Comparison of ENCODE assay signal across 8 mouse cellular contexts in the genomic region with DNA sequence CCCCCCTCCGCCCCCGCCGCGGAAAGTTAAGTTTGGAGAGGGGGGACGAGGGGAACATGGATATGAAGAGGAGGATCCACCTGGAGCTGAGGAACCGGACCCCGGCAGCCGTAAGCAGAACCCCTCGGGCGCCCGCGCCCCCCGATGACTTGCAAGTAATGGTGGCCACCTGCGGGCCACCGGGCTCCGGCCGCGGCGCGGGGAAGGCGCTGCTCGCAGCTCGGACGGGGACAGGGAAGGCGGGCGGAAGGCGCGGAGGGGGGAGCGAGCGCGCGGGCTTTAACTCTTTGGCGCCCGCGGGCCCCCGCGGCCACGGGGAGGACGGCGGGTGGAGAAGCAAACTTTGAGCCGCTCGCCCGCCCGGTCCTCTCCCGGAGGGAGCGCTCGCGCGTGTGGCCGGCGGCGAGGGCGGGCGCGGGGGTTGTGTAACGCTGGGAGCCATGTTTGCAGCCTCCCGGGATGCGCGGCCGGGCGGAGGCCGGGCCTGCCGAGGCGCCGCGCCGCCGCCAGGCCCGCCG. TPM values are rescaled to one million over a fixed set of nuclear protein-coding genes. Genes with fewer than 3 reads are reported as not detected.
DNase-seq lines count a peak whose midpoint lies in the region; ATAC-seq lines count a peak whose summit lies in the region.

No protein-coding gene starts in this region.

- DNase-seq in adipocyte (ENCODE audit: low spot score) = peak; percentile 53
- peak; percentile 36 to 72 for DNase-seq in cerebellum, postnatal 4 days (ENCODE audit: low spot score in 2 of 2)
- peak; percentile 77 for DNase-seq in gastrocnemius, postnatal 25 days
- DNase-seq in limb, embryonic 10.5 days (ENCODE audit: low spot score) = peak; percentile 78
- DNase-seq in spleen, adult 12 weeks (ENCODE audit: low spot score) = peak; percentile 73

- H3K4me2 ChIP-seq in intestine, embryonic 16.5 days (ENCODE audit: low read depth, low read length) = 0 out of 2 replicates have a peak overlapping the region, but pooled peaks have one; percentile 76
- peak overlapping the region; percentile 85 for H3K4me2 ChIP-seq in midbrain, embryonic 13.5 days (replicated peaks)

- H3K4me1 ChIP-seq in intestine, embryonic 16.5 days (ENCODE audit: control insufficient read depth, insufficient read depth, low read length) = peaks cover 34% of the 10 kb centered on the region
- H3K4me1 ChIP-seq in limb, embryonic 10.5 days = peaks cover 41% of the 10 kb centered on the region
- H3K4me1 ChIP-seq in midbrain, embryonic 13.5 days (replicated peaks) = peaks cover 34% of the 10 kb centered on the region

- no peaks in the 10 kb centered on the region for H3K27me3 ChIP-seq in intestine, embryonic 16.5 days (replicated peaks; ENCODE audit: control insufficient read depth, insufficient read depth, low read length)
- no peaks in the 10 kb centered on the region for H3K27me3 ChIP-seq in limb, embryonic 10.5 days (ENCODE audit: low read depth, poor library complexity, severe bottlenecking)
- no peaks in the 10 kb centered on the region for H3K27me3 ChIP-seq in midbrain, embryonic 13.5 days

- H3K9ac ChIP-seq in intestine, embryonic 16.5 days (ENCODE audit: low read depth, low read length) = peak overlapping the region; percentile 99
- peak overlapping the region; percentile 93 for H3K9ac ChIP-seq in midbrain, embryonic 13.5 days (replicated peaks)

- peak overlapping the region; percentile 99 for H3K27ac ChIP-seq in intestine, embryonic 16.5 days (ENCODE audit: low read length)
- H3K27ac ChIP-seq in limb, embryonic 10.5 days = peak overlapping the region; percentile 100
- peak overlapping the region; percentile 97 for H3K27ac ChIP-seq in midbrain, embryonic 13.5 days

- peak; percentile 45 for ATAC-seq in intestine, embryonic 16.5 days
- peak; percentile 49 for ATAC-seq in midbrain, embryonic 13.5 days
- ATAC-seq in megakaryocyte progenitor cell, adult 5-6 weeks (replicated peaks; ENCODE audit: poor library complexity) = no peak

- no peaks in the 10 kb centered on the region for H3K9me3 ChIP-seq in intestine, embryonic 16.5 days (ENCODE audit: control insufficient read depth, low read length)
- no peaks in the 10 kb centered on the region for H3K9me3 ChIP-seq in limb, embryonic 10.5 days (replicated peaks)
- no peaks in the 10 kb centered on the region for H3K9me3 ChIP-seq in midbrain, embryonic 13.5 days

- H3K36me3 ChIP-seq in intestine, embryonic 16.5 days (ENCODE audit: control insufficient read depth, insufficient read depth, low read length) = no peaks in the 10 kb centered on the region
- peaks cover 9% of the 10 kb centered on the region for H3K36me3 ChIP-seq in limb, embryonic 10.5 days
- H3K36me3 ChIP-seq in midbrain, embryonic 13.5 days = no peaks in the 10 kb centered on the region

- WGBS in intestine, embryonic 16.5 days = under 1% methylated on average over 45 of the region's 70 CpGs
- under 1% methylated on average over 69 of the region's 70 CpGs for WGBS in limb, embryonic 10.5 days
- 0% methylated on average over 50 of the region's 70 CpGs for WGBS in midbrain, embryonic 13.5 days

- peak overlapping the region; percentile 93 for H3K4me3 ChIP-seq in intestine, embryonic 16.5 days (ENCODE audit: low read length)
- peak overlapping the region; percentile 90 for H3K4me3 ChIP-seq in limb, embryonic 10.5 days
- H3K4me3 ChIP-seq in midbrain, embryonic 13.5 days (replicated peaks) = peak overlapping the region; percentile 90

RNA-seq across cellular contexts. Expression of a gene that starts 0.6 kb away (rescaled TPM):
- 10 to 100 TPM; 54.1 to 59.9 TPM for total RNA-seq in gastrocnemius, postnatal 25 days (2021)
- polyA plus RNA-seq in intestine, embryonic 16.5 days (2015; fragmentation: Nextera tagmentation; extraction: Ambion mirVana) = 185 and 206 TPM in 2 replicates
- 405 and 451 TPM in 2 replicates for polyA plus RNA-seq in limb, embryonic 10.5 days (2016; fragmentation: Nextera tagmentation; extraction: Ambion mirVana)
- 126 and 136 TPM in 2 replicates for polyA plus RNA-seq in midbrain, embryonic 13.5 days (2015; fragmentation: Nextera tagmentation; extraction: Ambion mirVana)
- 743 and 817 TPM in 2 replicates for total RNA-seq in megakaryocyte progenitor cell, adult 5-6 weeks (2015)
- 148 and 191 TPM in 2 replicates for total RNA-seq in megakaryocyte progenitor cell, adult 5-6 weeks (2017)

RNA-seq across cellular contexts. Expression of a gene that starts 37.7 kb away (rescaled TPM):
- total RNA-seq in gastrocnemius, postnatal 25 days (2021) = 10 to 100 TPM; 16.9 to 21.1 TPM
- polyA plus RNA-seq in intestine, embryonic 16.5 days (2015; fragmentation: Nextera tagmentation; extraction: Ambion mirVana) = 112 and 120 TPM in 2 replicates
- 87.2 and 96.1 TPM in 2 replicates for polyA plus RNA-seq in limb, embryonic 10.5 days (2016; fragmentation: Nextera tagmentation; extraction: Ambion mirVana)
- 63.2 and 63.9 TPM in 2 replicates for polyA plus RNA-seq in midbrain, embryonic 13.5 days (2015; fragmentation: Nextera tagmentation; extraction: Ambion mirVana)
- total RNA-seq in megakaryocyte progenitor cell, adult 5-6 weeks (2015) = 71.5 and 73.9 TPM in 2 replicates
- total RNA-seq in megakaryocyte progenitor cell, adult 5-6 weeks (2017) = 83.3 and 84.5 TPM in 2 replicates

RNA-seq across cellular contexts. Expression of a gene that starts 38.0 kb away (rescaled TPM):
- total RNA-seq in gastrocnemius, postnatal 25 days (2021) = not detected
- polyA plus RNA-seq in intestine, embryonic 16.5 days (2015; fragmentation: Nextera tagmentation; extraction: Ambion mirVana) = 2.6 and 8.1 TPM in 2 replicates
- 12.8 and 13.4 TPM in 2 replicates for polyA plus RNA-seq in limb, embryonic 10.5 days (2016; fragmentation: Nextera tagmentation; extraction: Ambion mirVana)
- polyA plus RNA-seq in midbrain, embryonic 13.5 days (2015; fragmentation: Nextera tagmentation; extraction: Ambion mirVana) = 0.17 and 0.26 TPM in 2 replicates
- 11.7 and 25.5 TPM in 2 replicates for total RNA-seq in megakaryocyte progenitor cell, adult 5-6 weeks (2015)
- 9.6 and 20.6 TPM in 2 replicates for total RNA-seq in megakaryocyte progenitor cell, adult 5-6 weeks (2017)
